Mouse (Mus musculus) hindbrain, embryonic 16.5 days (tissue): Measurements from ENCODE around the gene Psmb5. TPM values are rescaled to one million over a fixed set of nuclear protein-coding genes. Genes with fewer than 3 reads are reported as not detected.

Experiments used
- ATAC-seq: fragments of 200-750 bp; cut with Nextera tagmentation; 2 replicates; pipeline ENCODE4 v1.8.0; 2017; ENCODE audit warnings: moderate TSS enrichment, moderate library complexity
- H3K27ac ChIP-seq: fragments of 300-500 bp; sonication (generic); 2 replicates; pipeline ENCODE4 v1.5.1; 2014; ENCODE audit warnings: low read depth, mild to moderate bottlenecking, control low read depth, low read length, moderate library complexity
- H3K27me3 ChIP-seq: fragments of 300-500 bp; sonication (generic); replicated peaks from 2 replicates; pipeline ENCODE4 v1.6.1; 2014; ENCODE audit warnings: low read length; ENCODE audit not compliant: control insufficient read depth, insufficient read depth
- H3K36me3 ChIP-seq: fragments of 300-500 bp; sonication (generic); 2 replicates; pipeline ENCODE4 v1.6.1; 2014; ENCODE audit warnings: mild to moderate bottlenecking, low read length, moderate library complexity, mixed read lengths; ENCODE audit not compliant: control insufficient read depth, insufficient read depth
- H3K4me1 ChIP-seq: fragments of 300-500 bp; sonication (generic); 2 replicates; pipeline ENCODE4 v1.6.1; 2014; ENCODE audit warnings: low read depth, low read length; ENCODE audit not compliant: control insufficient read depth, insufficient read depth
- H3K4me2 ChIP-seq: fragments of 300-500 bp; sonication (generic); 2 replicates; pipeline ENCODE4 v1.6.1; 2014; ENCODE audit warnings: mild to moderate bottlenecking, low read length, control low read depth, moderate library complexity
- H3K4me3 ChIP-seq: fragments of 300-500 bp; sonication (generic); 2 replicates; pipeline ENCODE4 v1.5.1; 2014; ENCODE audit warnings: mild to moderate bottlenecking, low read length, control low read depth, moderate library complexity
- H3K9ac ChIP-seq: fragments of 300-500 bp; sonication (generic); 2 replicates; pipeline ENCODE4 v1.6.1; 2014; ENCODE audit warnings: low read depth, mild to moderate bottlenecking, control low read depth, low read length, moderate library complexity
- H3K9me3 ChIP-seq: fragments of 300-500 bp; sonication (generic); 2 replicates; pipeline ENCODE4 v1.6.1; 2014; ENCODE audit warnings: mild to moderate bottlenecking, low read length, moderate library complexity; ENCODE audit not compliant: control insufficient read depth
- WGBS: fragments of 180-500 bp; shearing (Covaris S2); extraction: QIAGEN DNeasy Blood & Tissue Kit; methylation state at CpG from one replicate; pipeline ENCODE4 v1.1.7; 2014; 5-methylcytosine and 5-hydroxymethylcytosine counted together
- polyA plus RNA-seq: library from polyadenylated mRNA; unstranded; fragments of >200 nt; fragmentation: Nextera tagmentation; extraction: Ambion mirVana; gene quantifications from 2 replicates; pipeline ENCODE4 v1.2.1, GENCODE M21; 2015

The Psmb5 gene
- polyA plus RNA-seq = 445 and 467 TPM in 2 replicates

DNA sequence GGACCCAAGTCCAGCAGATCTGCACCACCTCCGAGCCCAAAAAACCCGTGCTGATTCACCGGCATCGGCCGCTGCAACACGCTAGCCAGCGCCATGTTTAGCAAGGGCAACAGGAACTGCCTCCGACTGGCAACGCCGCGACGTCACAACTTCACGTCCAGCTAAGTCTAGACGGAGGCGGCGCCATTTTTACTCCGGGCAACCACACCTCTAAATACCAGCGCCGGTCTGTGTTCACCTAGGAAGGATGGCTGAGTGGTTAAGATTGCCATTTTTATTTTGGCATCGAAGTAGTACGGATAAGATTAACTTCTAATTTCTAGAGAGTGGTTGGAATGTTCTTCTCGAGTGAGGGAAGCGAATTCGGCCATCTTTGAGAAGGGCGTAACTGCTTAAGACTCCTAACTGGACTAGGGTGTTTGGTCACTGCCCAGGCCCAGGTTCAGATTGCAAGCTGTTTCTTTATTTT lies at the start of gene Psmb5:
TSS of gene Psmb5 (minus strand) at position 126 of the 469 bp plus-strand sequence.
- Histone ChIP-seq H3K9me3 (no peaks in the 10 kb centered on the region), H3K27me3 (no peaks in the 10 kb centered on the region), H3K27ac (peak within 1 kb of the TSS; percentile 73), H3K36me3 (peaks cover 11% of the 10 kb centered on the region), H3K4me1 (peaks cover 11% of the 10 kb centered on the region), H3K4me2 (peak within 1 kb of the TSS; percentile 77), H3K4me3 (peak within 1 kb of the TSS; percentile 56), H3K9ac (peak within 1 kb of the TSS; percentile 70)
- 0% methylated on average over 22 of the region's 25 CpGs for WGBS
- ATAC-seq = peak; percentile 90

DNA sequence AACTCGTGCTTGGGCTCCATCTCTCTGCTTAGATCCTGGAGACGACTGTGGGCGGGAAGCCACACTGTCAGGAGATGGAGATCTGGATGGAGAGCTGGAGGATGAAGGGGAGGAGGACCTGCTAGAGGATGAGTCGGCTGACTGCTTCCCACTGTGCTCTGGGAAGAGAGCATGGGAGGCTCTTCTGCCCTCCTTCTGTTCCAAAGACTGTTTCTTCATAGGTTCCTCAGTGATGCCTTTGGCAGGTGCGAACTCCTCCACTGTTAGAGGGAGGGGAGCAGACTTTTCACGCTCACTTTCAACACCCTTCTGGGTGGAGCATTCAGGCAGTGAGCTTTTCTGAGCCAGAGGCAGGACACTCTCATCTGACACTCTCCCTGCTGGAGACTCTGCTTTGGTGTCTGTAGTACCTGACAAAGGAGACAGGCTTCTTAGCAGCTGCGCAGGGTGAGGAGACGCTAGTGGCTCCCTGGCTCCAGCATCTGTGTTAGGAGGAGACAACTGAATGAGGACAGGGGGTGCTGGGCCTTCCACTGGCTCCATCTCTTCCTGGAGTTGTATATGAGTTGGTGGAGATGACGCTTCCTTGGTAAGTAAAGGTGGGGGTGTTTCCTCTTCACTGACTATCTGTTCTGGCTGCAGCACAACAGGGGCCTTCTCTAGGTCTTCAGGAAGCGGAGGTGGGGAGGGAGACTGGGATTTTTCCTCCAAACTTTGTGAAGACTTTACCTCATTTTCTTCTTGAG lies 46.8 kb upstream of the Psmb5 start:
- Histone ChIP-seq H3K27ac (no peak overlapping the region), H3K4me1 (no peaks in the 10 kb centered on the region), H3K4me2 (no peak overlapping the region), H3K9me3 (no peaks in the 10 kb centered on the region), H3K4me3 (no peak overlapping the region), H3K9ac (no peak overlapping the region), H3K36me3 (peaks cover 60% of the 10 kb centered on the region), H3K27me3 (no peaks in the 10 kb centered on the region)
- 92% methylated on average over 10 of the region's 10 CpGs for WGBS
- ATAC-seq = no peak

DNA sequence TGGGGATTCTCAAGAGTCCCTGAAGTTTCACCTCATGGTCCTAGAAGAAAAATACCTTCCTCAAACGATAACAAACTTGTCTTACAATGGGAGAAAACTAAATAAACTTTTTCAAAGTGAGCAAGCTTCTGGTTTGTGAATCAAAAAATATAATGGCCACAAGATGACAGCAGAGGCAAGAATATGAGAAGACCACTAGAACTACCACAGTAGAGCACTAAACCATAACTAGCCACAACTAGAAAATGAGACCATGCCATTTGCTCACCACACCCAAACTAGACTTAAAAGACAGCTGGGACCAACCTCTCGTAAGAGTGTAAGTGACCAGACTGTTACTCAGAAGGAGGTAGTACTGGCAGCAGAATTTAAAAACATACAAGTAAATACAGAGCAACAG lies 42.2 kb upstream of the Psmb5 start:
- 92% methylated on average over 2 of the region's 2 CpGs for WGBS
- H3K9me3 ChIP-seq = no peaks in the 10 kb centered on the region

DNA sequence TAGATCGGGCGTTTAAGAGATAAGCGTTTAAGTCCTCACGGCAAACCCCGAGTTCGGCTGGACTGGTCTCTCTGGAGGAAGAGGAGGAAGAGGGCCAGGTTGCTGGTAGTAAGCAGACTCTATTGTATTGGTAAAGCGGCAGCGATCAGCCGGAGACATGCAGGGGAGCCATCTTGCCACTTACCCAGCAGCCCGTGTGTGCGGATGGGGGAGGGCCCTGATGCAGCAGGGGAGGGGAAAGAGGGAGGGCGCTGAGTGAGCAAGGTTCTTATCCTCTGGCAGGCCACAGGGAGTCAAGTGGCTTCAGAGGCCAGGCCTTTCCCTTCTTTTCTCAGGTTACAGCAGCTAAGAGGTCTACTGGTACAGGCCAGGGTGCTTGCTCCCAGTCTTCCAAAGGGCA lies 35.7 kb upstream of the Psmb5 start:
- WGBS = 1% methylated on average over 12 of the region's 12 CpGs
- Histone ChIP-seq H3K27ac (peak overlapping the region; percentile 84), H3K9me3 (no peaks in the 10 kb centered on the region), H3K4me3 (peak overlapping the region; percentile 75), H3K27me3 (no peaks in the 10 kb centered on the region), H3K4me2 (peak overlapping the region; percentile 89), H3K36me3 (peaks cover 40% of the 10 kb centered on the region), H3K4me1 (peaks cover 43% of the 10 kb centered on the region), H3K9ac (peak overlapping the region; percentile 85)
- ATAC-seq = peak; percentile 85

More for the DNA sequence above, 42.2 kb upstream of the Psmb5 start:
- no peak overlapping the region for H3K4me3 ChIP-seq
- peaks cover 60% of the 10 kb centered on the region for H3K36me3 ChIP-seq
- no peak overlapping the region for H3K27ac ChIP-seq
- no peaks in the 10 kb centered on the region for H3K27me3 ChIP-seq
- H3K9ac ChIP-seq = no peak overlapping the region
- no peak overlapping the region for H3K4me2 ChIP-seq
- no peak for ATAC-seq
- H3K4me1 ChIP-seq = no peaks in the 10 kb centered on the region

DNA sequence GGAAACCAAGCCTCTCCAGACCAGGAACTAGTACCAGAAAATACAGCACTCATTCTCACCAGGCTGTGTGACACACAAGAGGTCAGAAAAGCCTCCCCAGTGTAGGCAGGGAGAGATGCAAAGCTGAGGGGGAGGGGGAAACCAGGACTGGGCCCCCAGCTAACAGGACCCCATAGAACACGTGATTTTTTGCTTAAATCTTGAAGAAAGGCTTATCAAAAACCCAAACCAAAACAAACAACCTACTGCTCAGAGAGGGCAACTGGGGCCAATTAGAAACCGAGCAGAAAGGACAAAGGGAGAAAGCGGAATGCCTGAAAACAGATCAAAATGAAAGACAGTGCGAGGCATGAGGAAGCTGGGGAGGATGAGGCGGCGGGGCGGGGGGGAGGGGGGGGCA lies 35.0 kb upstream of the Psmb5 start:
- peaks cover 43% of the 10 kb centered on the region for H3K4me1 ChIP-seq
- peaks cover 46% of the 10 kb centered on the region for H3K36me3 ChIP-seq
- H3K27ac ChIP-seq = peak overlapping the region; percentile 84
- peak overlapping the region; percentile 89 for H3K4me2 ChIP-seq
- peak overlapping the region; percentile 85 for H3K9ac ChIP-seq
- WGBS = 0% methylated on average over 7 of the region's 7 CpGs
- no peaks in the 10 kb centered on the region for H3K9me3 ChIP-seq
- H3K27me3 ChIP-seq = no peaks in the 10 kb centered on the region
- ATAC-seq = no peak
- peak overlapping the region; percentile 75 for H3K4me3 ChIP-seq

DNA sequence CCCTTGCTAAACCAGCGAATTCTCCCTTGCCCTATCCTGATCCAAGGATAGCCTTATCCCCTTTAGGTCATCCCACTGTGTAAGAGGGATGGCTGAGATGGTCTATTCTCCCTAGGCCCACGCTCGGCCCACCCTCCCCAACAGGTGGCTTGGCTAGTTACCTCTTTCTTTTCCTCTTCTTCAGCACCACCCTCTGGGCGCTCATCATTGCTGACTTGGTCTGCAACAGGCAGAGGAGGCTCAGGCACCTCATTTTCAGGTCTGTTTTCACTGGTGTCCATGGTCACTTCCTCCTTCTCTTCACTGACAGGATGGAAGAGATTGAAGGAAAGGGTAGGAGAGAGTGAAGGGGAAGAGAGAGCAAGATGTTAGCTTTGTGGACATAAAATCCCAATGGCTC lies 33.7 kb upstream of the Psmb5 start:
- WGBS = 75% methylated on average over 4 of the region's 4 CpGs
- Histone ChIP-seq H3K36me3 (peaks cover 46% of the 10 kb centered on the region), H3K4me2 (peak overlapping the region; percentile 89; the same call in 1 of the 2 replicates), H3K4me3 (no peak overlapping the region), H3K4me1 (peaks cover 43% of the 10 kb centered on the region), H3K27me3 (no peaks in the 10 kb centered on the region), H3K27ac (no peak overlapping the region), H3K9me3 (no peaks in the 10 kb centered on the region), H3K9ac (no peak overlapping the region)
- ATAC-seq = no peak

DNA sequence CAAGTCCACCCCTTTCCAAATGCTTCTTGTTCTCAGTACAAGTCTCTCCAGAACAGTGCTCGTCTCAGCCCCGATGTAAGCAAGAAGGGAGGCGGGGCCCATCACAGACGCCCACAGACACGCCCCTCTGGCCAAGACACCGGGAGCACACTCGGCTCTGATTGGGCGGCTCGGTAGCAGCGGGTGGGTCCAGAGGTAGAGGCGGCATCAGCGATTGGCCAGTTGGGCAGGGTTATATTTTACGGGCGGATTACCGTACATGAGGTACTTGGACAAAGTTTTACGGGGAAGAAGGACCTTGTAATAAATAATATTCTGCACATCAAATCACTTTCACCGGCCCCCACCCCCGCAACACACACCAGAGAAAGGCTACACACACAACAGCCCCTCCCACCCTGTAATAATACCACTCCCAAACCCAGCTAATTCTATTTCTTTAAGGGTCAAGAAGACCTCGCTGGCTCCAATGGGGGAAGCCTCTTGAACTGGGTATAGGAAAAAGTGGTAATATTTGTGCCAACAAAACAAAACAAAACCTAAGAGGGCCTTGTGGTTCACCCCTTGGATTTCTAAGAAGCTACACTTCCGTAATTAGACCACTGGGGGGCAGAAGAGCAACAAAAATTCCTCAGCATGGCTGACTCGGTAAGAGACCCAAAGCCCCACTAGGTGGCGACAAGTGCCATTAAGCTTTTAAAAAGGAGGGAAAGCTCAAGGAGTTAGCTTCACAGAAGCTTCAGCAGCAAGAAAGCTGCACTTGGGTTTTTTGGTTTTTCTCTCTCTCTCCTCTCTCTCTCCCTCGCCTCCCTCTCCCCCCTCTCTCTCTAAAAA lies 33.0 kb upstream of the Psmb5 start:
- H3K36me3 ChIP-seq = peaks cover 46% of the 10 kb centered on the region
- H3K4me2 ChIP-seq = peak overlapping the region; percentile 13; the same call in 1 of the 2 replicates
- no peak overlapping the region for H3K4me3 ChIP-seq
- WGBS = 64% methylated on average over 23 of the region's 23 CpGs
- no peak overlapping the region for H3K9ac ChIP-seq
- no peaks in the 10 kb centered on the region for H3K27me3 ChIP-seq
- peak; percentile 34 for ATAC-seq
- H3K4me1 ChIP-seq = peaks cover 43% of the 10 kb centered on the region
- no peak overlapping the region for H3K27ac ChIP-seq
- H3K9me3 ChIP-seq = no peaks in the 10 kb centered on the region

DNA sequence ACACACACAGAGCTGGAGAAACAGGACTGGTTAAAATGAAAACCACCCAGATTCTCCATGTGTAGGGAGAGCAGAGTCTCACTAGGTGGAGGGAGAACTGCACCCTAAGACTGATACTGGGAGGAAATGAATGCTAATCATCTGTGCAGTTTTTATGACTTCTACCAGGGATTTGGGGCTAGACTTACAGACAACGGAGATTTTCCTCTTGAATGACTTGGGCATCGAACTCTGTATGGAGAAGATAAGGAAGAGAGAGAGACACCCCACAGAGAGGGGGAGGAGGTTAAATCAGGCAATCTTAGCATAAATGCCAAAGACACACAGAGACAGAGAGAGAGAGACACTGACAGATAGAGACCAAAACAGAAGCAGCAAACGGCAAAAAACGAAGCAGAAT lies 30.1 kb upstream of the Psmb5 start:
- no peak for ATAC-seq
- Histone ChIP-seq H3K27ac (no peak overlapping the region), H3K4me2 (no peak overlapping the region), H3K36me3 (peaks cover 71% of the 10 kb centered on the region), H3K9me3 (no peaks in the 10 kb centered on the region), H3K4me3 (no peak overlapping the region), H3K27me3 (no peaks in the 10 kb centered on the region), H3K9ac (no peak overlapping the region), H3K4me1 (peaks cover 36% of the 10 kb centered on the region)
- WGBS = 79% methylated on average over 4 of the region's 4 CpGs
